Mouse (Mus musculus) heart, adult 2 months (tissue): ENCODE measurements around the gene Rufy2.

Source experiments
- CTCF ChIP-seq: fragments of 200-600 bp; IDR thresholded peaks from 2 replicates; pipeline ENCODE4 v1.8.1; 2022; ENCODE audit warnings: antibody characterized with exemption, mild to moderate bottlenecking, moderate library complexity
- POLR2A ChIP-seq: fragments of 200-500 bp; IDR thresholded peaks from 2 replicates; pipeline ENCODE4 v1.6.1; 2011; ENCODE audit warnings: mild to moderate bottlenecking, low read depth, low read length, control low read depth; ENCODE audit not compliant: insufficient read depth

DNA sequence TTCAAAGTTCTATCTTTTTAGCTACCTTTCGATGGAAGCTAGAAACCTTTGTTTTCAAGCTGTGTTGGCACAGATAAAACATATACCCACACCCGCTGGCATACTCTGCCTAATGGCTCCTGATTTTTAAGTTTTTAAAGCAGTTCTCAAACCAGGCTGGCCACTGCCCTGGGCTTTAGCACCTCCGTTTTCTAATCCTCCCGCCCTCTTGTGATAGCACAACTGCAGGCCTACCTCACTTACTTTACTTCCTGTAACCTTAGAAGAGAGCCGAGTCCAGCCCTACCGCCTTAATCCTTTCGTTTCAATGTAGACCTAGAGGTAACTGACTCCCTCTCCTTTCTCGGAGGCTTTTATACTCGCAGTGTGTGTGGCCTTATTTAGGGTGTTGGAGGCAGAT, 23.2 kb downstream of the Rufy2 start:
- TF ChIP-seq CTCF (no peak), POLR2A (no peak)
